Mouse (Mus musculus): Measurements from ENCODE around the gene Sertad2. TPM values are rescaled to one million over a fixed set of nuclear protein-coding genes. Genes with fewer than 3 reads are reported as not detected.

Gene Sertad2
- 26.7 TPM for polyA plus RNA-seq (2017; shearing (Covaris generic))

GRCm38 (mm10) chr11:20542739-20543452, at the start of gene Sertad2:
Sertad2 (plus strand) TSS chr11:20543253.

Other genes starting within 250 kb of the Sertad2 start
- 0.76 TPM for gene Slc1a4, start 210.5 kb upstream of the Sertad2 start, polyA plus RNA-seq (2017; shearing (Covaris generic))
- 53.5 TPM for gene Aftph, start 198.3 kb downstream of the Sertad2 start, polyA plus RNA-seq (2017; shearing (Covaris generic))